Mouse (Mus musculus) heart, embryonic 15.5 days (tissue): ENCODE results near the gene Fsip1. TPM values are rescaled to one million over a fixed set of nuclear protein-coding genes. Genes with fewer than 3 reads are reported as not detected.
A peak's percentile ranks its signal among the peaks of the same experiment; 100 is the strongest.

Experiments used
- ATAC-seq: fragments of 200-750 bp; cut with Nextera tagmentation; replicated peaks from 2 replicates; pipeline ENCODE4 v1.8.0; 2017; ENCODE audit warnings: low read depth, moderate TSS enrichment; ENCODE audit not compliant: insufficient number of reproducible peaks, insufficient read depth, low FRiP score
- H3K27ac ChIP-seq: fragments of 300-500 bp; sonication (generic); 2 replicates; pipeline ENCODE4 v1.5.1; 2015; ENCODE audit warnings: mild to moderate bottlenecking, inconsistent platforms
- H3K27me3 ChIP-seq: fragments of 300-500 bp; sonication (generic); 2 replicates; pipeline ENCODE4 v1.6.1; 2015; ENCODE audit warnings: inconsistent platforms
- H3K36me3 ChIP-seq: fragments of 300-500 bp; sonication (generic); 2 replicates; pipeline ENCODE4 v1.6.1; 2015; ENCODE audit warnings: mild to moderate bottlenecking, inconsistent platforms
- H3K4me1 ChIP-seq: fragments of 300-500 bp; sonication (generic); replicated peaks from 2 replicates; pipeline ENCODE4 v1.6.1; 2015; ENCODE audit warnings: inconsistent platforms
- H3K4me2 ChIP-seq: fragments of 300-500 bp; sonication (generic); 2 replicates; pipeline ENCODE4 v1.6.1; 2015; ENCODE audit warnings: inconsistent platforms, mild to moderate bottlenecking, moderate library complexity
- H3K4me3 ChIP-seq: fragments of 300-500 bp; sonication (generic); 2 replicates; pipeline ENCODE4 v1.5.1; 2015; ENCODE audit warnings: mild to moderate bottlenecking, inconsistent platforms
- H3K9ac ChIP-seq: fragments of 300-500 bp; sonication (generic); 2 replicates; pipeline ENCODE4 v1.6.1; 2015; ENCODE audit warnings: mild to moderate bottlenecking, inconsistent platforms
- H3K9me3 ChIP-seq: fragments of 300-500 bp; sonication (generic); replicated peaks from 2 replicates; pipeline ENCODE4 v1.6.1; 2016; ENCODE audit warnings: inconsistent platforms
- WGBS: fragments of 180-500 bp; shearing (Covaris S2); methylation state at CpG from one replicate; pipeline ENCODE4 v1.1.7; 2015; ENCODE audit warnings: mixed read lengths; 5-methylcytosine and 5-hydroxymethylcytosine counted together
- polyA plus RNA-seq: library from polyadenylated mRNA; unstranded; fragments of >200 nt; fragmentation: Nextera tagmentation; extraction: Ambion mirVana; gene quantifications from 2 replicates; pipeline ENCODE4 v1.2.1, GENCODE M21; 2015

Gene Fsip1
- polyA plus RNA-seq, 1 experiment from 2014 or later, result 0.10 TPM

DNA sequence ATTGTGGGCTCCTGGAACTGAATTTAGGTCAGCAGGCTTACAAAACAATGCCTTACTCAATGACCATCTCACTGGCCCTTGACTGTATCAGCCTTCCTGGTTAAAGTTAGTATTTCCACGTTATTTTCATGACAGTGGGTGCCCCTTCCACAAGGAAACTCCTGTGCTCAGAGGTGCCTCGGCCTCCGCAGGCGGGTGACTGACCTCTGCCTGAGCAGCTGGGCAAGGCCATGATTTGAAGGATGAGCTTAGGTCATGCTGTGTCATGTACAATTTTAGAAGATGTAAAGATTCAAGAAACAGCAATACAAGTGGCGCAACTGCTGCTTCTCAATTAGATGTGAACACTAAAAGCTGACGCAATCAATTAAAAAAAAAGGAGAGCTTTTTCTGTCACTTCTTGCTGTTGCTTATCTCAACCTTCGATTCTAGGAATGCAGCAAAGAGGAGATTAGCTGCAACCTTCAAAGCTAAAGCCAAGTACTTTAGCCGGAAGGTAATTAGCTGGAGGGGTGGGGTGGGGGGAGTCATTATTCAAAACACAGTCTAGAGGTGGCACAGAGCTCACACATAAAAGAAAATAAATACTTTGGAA lies 50.7 kb downstream of the Fsip1 start:
- peaks cover 70% of the 10 kb centered on the region for H3K27me3 ChIP-seq
- H3K4me2 ChIP-seq, result no peak overlapping the region
- no peak for ATAC-seq
- H3K9ac ChIP-seq, result no peak overlapping the region
- H3K27ac ChIP-seq, result no peak overlapping the region
- WGBS, result 49% methylated on average over 8 of the region's 8 CpGs
- H3K9me3 ChIP-seq, result no peaks in the 10 kb centered on the region
- no peak overlapping the region for H3K4me3 ChIP-seq
- peaks cover 8% of the 10 kb centered on the region for H3K4me1 ChIP-seq
- no peaks in the 10 kb centered on the region for H3K36me3 ChIP-seq

- no peaks in the 10 kb centered on the region for H3K9me3 ChIP-seq
- no peak overlapping the region for H3K4me2 ChIP-seq
- no peak overlapping the region for H3K9ac ChIP-seq
- peaks cover 8% of the 10 kb centered on the region for H3K4me1 ChIP-seq
- H3K4me3 ChIP-seq, result no peak overlapping the region
- ATAC-seq, result no peak
- no peaks in the 10 kb centered on the region for H3K36me3 ChIP-seq
- 82% methylated on average over 4 of the region's 4 CpGs for WGBS
- H3K27ac ChIP-seq, result no peak overlapping the region
- peaks cover 60% of the 10 kb centered on the region for H3K27me3 ChIP-seq
Observed at GRCm38 (mm10) chr2:118204646-118205045, 52.1 kb downstream of the Fsip1 start.

- WGBS, result 14% methylated on average over 16 of the region's 16 CpGs
- H3K4me2 ChIP-seq, result peak overlapping the region; percentile 28
- no peaks in the 10 kb centered on the region for H3K36me3 ChIP-seq
- peaks cover 8% of the 10 kb centered on the region for H3K4me1 ChIP-seq
- H3K27me3 ChIP-seq, result peaks cover 53% of the 10 kb centered on the region
- H3K4me3 ChIP-seq, result no peak overlapping the region
- no peak overlapping the region for H3K9ac ChIP-seq
- H3K27ac ChIP-seq, result no peak overlapping the region
- ATAC-seq, result no peak; the same call in 1 of the 2 replicates
- no peaks in the 10 kb centered on the region for H3K9me3 ChIP-seq
Observed at GRCm38 (mm10) chr2:118203739-118204461, 52.9 kb downstream of the Fsip1 start.

DNA sequence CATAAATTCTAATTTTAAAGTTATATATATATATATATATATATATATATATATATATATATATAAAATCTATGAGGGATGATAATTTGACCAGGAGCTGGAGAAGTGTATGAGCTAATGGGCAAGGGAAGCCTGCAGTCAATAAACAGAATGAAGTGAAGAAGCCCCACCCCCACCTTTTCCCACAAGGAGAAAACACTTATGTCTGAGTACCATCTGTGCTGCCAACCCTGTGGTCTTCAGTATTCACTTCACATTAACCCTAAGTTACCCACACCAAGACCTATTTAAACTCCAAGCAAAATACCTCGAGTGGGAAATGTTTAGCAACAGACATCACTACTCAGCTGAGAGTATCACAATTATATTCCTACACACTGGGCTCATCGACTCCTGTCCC lies 53.8 kb downstream of the Fsip1 start:
- Histone ChIP-seq H3K4me3 (no peak overlapping the region), H3K4me2 (no peak overlapping the region), H3K9me3 (no peaks in the 10 kb centered on the region), H3K36me3 (no peaks in the 10 kb centered on the region), H3K4me1 (peaks cover 8% of the 10 kb centered on the region), H3K9ac (no peak overlapping the region), H3K27ac (no peak overlapping the region), H3K27me3 (peaks cover 48% of the 10 kb centered on the region)
- no peak for ATAC-seq
- 68% methylated on average over 2 of the region's 2 CpGs for WGBS

GRCm38 (mm10) chr2:118201983-118202382 lies 54.8 kb downstream of the Fsip1 start:
- no peak overlapping the region for H3K9ac ChIP-seq
- no peak for ATAC-seq
- H3K4me3 ChIP-seq, result no peak overlapping the region
- no peak overlapping the region for H3K4me2 ChIP-seq
- no peak overlapping the region for H3K27ac ChIP-seq
- no peaks in the 10 kb centered on the region for H3K9me3 ChIP-seq
- peaks cover 48% of the 10 kb centered on the region for H3K27me3 ChIP-seq
- no peaks in the 10 kb centered on the region for H3K36me3 ChIP-seq
- peaks cover 8% of the 10 kb centered on the region for H3K4me1 ChIP-seq

DNA sequence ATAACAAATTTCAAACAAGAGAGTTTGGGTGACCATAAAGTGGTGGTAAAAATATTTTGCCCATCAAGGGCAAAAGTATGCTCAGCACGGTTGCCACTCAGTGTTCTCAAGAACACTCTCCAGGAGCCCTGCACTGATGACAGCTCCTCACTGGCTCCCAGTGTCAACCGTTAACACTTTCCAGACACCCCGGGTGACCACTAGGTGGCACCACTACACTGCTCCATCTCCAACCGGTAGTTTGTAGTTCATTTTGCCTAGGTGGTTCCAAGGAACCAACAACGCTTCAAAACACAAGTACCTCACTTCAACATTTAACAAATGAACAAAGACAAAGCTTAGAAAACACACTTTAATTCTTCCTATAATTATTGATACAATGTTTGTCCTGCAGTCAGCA lies 56.9 kb downstream of the Fsip1 start:
- peak; percentile 58; the same call in 1 of the 2 replicates for ATAC-seq
- Histone ChIP-seq H3K9ac (no peak overlapping the region), H3K4me3 (no peak overlapping the region), H3K4me2 (no peak overlapping the region), H3K4me1 (peaks cover 8% of the 10 kb centered on the region), H3K9me3 (no peaks in the 10 kb centered on the region), H3K27me3 (peaks cover 35% of the 10 kb centered on the region), H3K36me3 (no peaks in the 10 kb centered on the region), H3K27ac (no peak overlapping the region)
- 7% methylated on average over 5 of the region's 5 CpGs for WGBS

- no peak for ATAC-seq
- Histone ChIP-seq H3K9ac (no peak overlapping the region), H3K27ac (no peak overlapping the region), H3K4me3 (no peak overlapping the region), H3K27me3 (peaks cover 24% of the 10 kb centered on the region), H3K4me2 (no peak overlapping the region), H3K36me3 (no peaks in the 10 kb centered on the region), H3K4me1 (no peaks in the 10 kb centered on the region), H3K9me3 (no peaks in the 10 kb centered on the region)
- 88% methylated on average over 3 of the region's 3 CpGs for WGBS
Observed at GRCm38 (mm10) chr2:118196966-118197365, 59.8 kb downstream of the Fsip1 start.

DNA sequence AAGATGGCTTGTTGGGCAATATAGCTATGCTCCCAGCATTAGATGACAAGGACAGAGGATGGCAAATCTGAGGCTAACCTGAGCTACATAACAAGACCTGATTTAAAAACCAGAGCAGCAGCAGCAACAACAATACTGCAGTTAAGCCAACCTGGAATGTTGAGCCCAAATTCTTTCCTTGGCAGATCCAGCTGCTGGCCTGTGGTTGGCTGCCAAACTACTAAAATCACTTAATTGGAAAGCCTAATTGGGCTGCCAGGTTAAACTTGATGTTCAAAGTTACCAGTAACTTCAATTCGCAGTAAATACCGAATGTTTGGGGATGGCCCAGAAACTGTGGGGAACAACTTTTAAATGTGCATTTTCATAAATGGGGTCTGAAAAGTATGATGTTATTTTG lies 74.6 kb downstream of the Fsip1 start:
- Histone ChIP-seq H3K4me3 (no peak overlapping the region), H3K27me3 (no peaks in the 10 kb centered on the region), H3K9ac (no peak overlapping the region), H3K27ac (no peak overlapping the region), H3K9me3 (no peaks in the 10 kb centered on the region), H3K4me1 (peaks cover 5% of the 10 kb centered on the region), H3K4me2 (no peak overlapping the region), H3K36me3 (no peaks in the 10 kb centered on the region)
- WGBS, result 85% methylated on average over 2 of the region's 2 CpGs
- ATAC-seq, result no peak

DNA sequence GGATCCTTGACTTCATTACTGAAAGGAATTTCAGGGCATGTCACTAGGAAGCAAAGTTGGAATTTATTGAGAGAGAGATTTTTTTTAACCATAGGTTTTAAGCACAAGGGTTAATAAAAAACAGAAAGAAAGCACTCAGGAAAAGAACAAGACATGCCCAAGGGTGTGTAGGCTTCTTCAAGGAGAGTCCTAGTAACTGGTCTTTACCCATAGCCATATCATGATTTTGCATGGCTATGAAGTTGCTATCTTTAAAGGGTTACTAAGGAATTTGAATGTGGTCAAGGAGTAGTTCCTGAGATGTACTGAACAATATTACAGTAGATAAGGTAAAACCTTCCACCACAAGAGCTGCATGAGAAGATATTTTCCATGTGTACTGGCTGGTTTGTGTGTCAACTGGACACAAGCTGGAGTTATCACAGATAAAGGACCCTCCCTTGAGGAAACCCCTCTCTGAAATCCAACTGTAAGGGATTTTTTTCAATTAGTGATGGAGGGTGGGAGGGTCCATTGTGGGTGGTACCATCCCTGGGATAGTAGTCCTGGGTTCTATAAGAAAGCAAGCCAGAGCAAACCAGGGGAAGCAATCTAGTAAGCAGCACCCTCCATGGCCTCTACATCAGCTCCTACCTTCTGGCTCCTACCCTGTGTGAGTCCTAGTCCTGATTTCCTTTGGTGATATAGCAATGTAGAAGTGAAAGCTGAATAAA lies 76.7 kb downstream of the Fsip1 start:
- Histone ChIP-seq H3K9ac (no peak overlapping the region), H3K9me3 (no peaks in the 10 kb centered on the region), H3K36me3 (no peaks in the 10 kb centered on the region), H3K4me1 (peaks cover 5% of the 10 kb centered on the region), H3K4me2 (peak overlapping the region; percentile 56), H3K27ac (peak overlapping the region; percentile 47), H3K4me3 (peak overlapping the region; percentile 21; the same call in 1 of the 2 replicates), H3K27me3 (no peaks in the 10 kb centered on the region)
- no peak for ATAC-seq

- no peak for ATAC-seq
- 2% methylated on average over 10 of the region's 10 CpGs for WGBS
- H3K9me3 ChIP-seq, result no peaks in the 10 kb centered on the region
- H3K4me2 ChIP-seq, result peak overlapping the region; percentile 56
- H3K4me1 ChIP-seq, result peaks cover 5% of the 10 kb centered on the region
- no peaks in the 10 kb centered on the region for H3K27me3 ChIP-seq
- H3K9ac ChIP-seq, result no peak overlapping the region
- H3K4me3 ChIP-seq, result peak overlapping the region; percentile 21; the same call in 1 of the 2 replicates
- no peaks in the 10 kb centered on the region for H3K36me3 ChIP-seq
- peak overlapping the region; percentile 47 for H3K27ac ChIP-seq
Observed at GRCm38 (mm10) chr2:118179472-118179871, 77.3 kb downstream of the Fsip1 start.

DNA sequence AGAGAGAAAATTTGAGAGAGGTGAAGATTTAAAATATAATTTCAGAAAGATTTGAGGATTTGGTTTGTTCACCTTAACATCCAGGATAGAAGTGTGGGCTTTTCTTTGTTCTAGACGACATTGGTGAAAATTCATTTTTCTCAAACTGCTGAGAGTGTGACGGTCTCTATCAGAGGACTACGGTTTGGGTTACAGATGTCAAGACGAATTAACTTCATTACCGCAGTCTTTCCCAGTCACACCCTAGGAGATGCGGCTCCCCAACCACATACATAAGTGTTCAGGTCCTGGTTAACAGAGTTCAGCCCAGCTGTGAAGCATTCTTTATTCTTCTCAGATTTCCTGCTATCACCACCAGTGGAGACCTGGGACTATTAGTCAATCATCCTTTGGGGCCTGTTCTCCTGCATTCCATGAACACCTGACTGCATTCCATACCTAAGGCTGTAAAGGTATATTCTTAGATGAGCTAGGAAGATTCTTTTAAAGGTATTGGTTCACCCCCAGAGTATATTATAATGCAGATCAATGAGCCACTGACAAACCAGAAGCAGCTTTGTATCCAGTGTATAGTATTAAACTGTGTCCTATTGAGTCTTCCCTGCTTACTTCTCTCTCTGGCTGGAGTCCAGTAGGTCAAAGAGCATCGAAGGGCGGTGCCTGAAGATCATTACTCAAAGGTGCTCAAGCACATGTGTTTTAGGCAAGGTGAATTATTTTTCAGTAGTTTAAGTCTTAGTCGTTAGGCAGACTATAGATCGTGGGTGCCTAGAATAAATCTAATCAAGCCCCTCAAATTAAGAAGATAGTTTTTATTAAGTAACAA lies 82.0 kb downstream of the Fsip1 start:
- Histone ChIP-seq H3K9ac (no peak overlapping the region), H3K9me3 (no peaks in the 10 kb centered on the region), H3K4me2 (no peak overlapping the region), H3K4me3 (no peak overlapping the region), H3K27ac (no peak overlapping the region), H3K27me3 (no peaks in the 10 kb centered on the region), H3K36me3 (no peaks in the 10 kb centered on the region), H3K4me1 (peaks cover 3% of the 10 kb centered on the region)
- WGBS, result 80% methylated on average over 10 of the region's 10 CpGs
- ATAC-seq, result no peak
